Mouse (Mus musculus): Measurements from ENCODE around the gene Bsdc1. TPM values are rescaled to one million over a fixed set of nuclear protein-coding genes. Genes with fewer than 3 reads are reported as not detected.

Gene Bsdc1
- polyA plus RNA-seq, 1 experiment from 2014 or later: 35.4 TPM

- H3K36me3 ChIP-seq (ENCODE audit: control insufficient read depth, insufficient read depth, low read length): no peaks in the 10 kb centered on the region
- 44% methylated on average over 6 of the region's 6 CpGs for WGBS
- ATAC-seq: no peak
These were observed 35.2 kb downstream of the Bsdc1 start for GRCm38 (mm10) chr4:129496631-129497030.

GRCm38 (mm10) chr4:129498941-129499340 lies 37.6 kb downstream of the Bsdc1 start:
- 80% methylated on average over 3 of the region's 3 CpGs for WGBS

More at GRCm38 (mm10) chr4:129496631-129497030, 35.2 kb downstream of the Bsdc1 start:
- Histone ChIP-seq H3K4me3 (ENCODE audit: low read depth, low read length) (peak overlapping the region; percentile 9; the same call in 1 of the 2 replicates), H3K9me3 (replicated peaks; ENCODE audit: control insufficient read depth, low read length) (no peaks in the 10 kb centered on the region), H3K27me3 (replicated peaks; ENCODE audit: control insufficient read depth, insufficient read depth, low read length) (peaks cover 4% of the 10 kb centered on the region), H3K4me1 (ENCODE audit: control insufficient read depth, insufficient read depth, low read length) (peaks cover 13% of the 10 kb centered on the region), H3K9ac (ENCODE audit: low read length) (peak overlapping the region; percentile 43; the same call in 1 of the 2 replicates), H3K27ac (ENCODE audit: low read depth, low read length) (peak overlapping the region; percentile 80), H3K4me2 (ENCODE audit: low read length) (peak overlapping the region; percentile 33)
- DNase-seq (ENCODE audit: low spot score): no peak

GRCm38 (mm10) chr4:129500017-129500416 lies 38.6 kb downstream of the Bsdc1 start:
- H3K9ac ChIP-seq (ENCODE audit: low read length): no peak overlapping the region
- H3K27ac ChIP-seq (ENCODE audit: low read depth, low read length): peak overlapping the region; percentile 41; the same call in 1 of the 2 replicates

More at GRCm38 (mm10) chr4:129498941-129499340, 37.6 kb downstream of the Bsdc1 start:
- DNase-seq (ENCODE audit: low spot score): no peak
- no peak overlapping the region for H3K27ac ChIP-seq (ENCODE audit: low read depth, low read length)
- H3K4me1 ChIP-seq (ENCODE audit: control insufficient read depth, insufficient read depth, low read length): peaks cover 13% of the 10 kb centered on the region
- H3K36me3 ChIP-seq (ENCODE audit: control insufficient read depth, insufficient read depth, low read length): no peaks in the 10 kb centered on the region
- H3K27me3 ChIP-seq (replicated peaks; ENCODE audit: control insufficient read depth, insufficient read depth, low read length): no peaks in the 10 kb centered on the region
- H3K9me3 ChIP-seq (replicated peaks; ENCODE audit: control insufficient read depth, low read length): no peaks in the 10 kb centered on the region
- H3K4me3 ChIP-seq (ENCODE audit: low read depth, low read length): no peak overlapping the region
- H3K4me2 ChIP-seq (ENCODE audit: low read length): no peak overlapping the region
- ATAC-seq: no peak
- H3K9ac ChIP-seq (ENCODE audit: low read length): no peak overlapping the region

GRCm38 (mm10) chr4:129500607-129501566 lies 39.5 kb downstream of the Bsdc1 start:
- DNase-seq (ENCODE audit: low spot score) (peak; percentile 81), ATAC-seq (peak; percentile 89)
- Histone ChIP-seq H3K9me3 (replicated peaks; ENCODE audit: control insufficient read depth, low read length) (no peaks in the 10 kb centered on the region), H3K4me2 (ENCODE audit: low read length) (peak overlapping the region; percentile 75), H3K27ac (ENCODE audit: low read depth, low read length) (peak overlapping the region; percentile 41; the same call in 1 of the 2 replicates), H3K36me3 (ENCODE audit: control insufficient read depth, insufficient read depth, low read length) (no peaks in the 10 kb centered on the region), H3K4me3 (ENCODE audit: low read depth, low read length) (peak overlapping the region; percentile 54), H3K27me3 (replicated peaks; ENCODE audit: control insufficient read depth, insufficient read depth, low read length) (no peaks in the 10 kb centered on the region), H3K4me1 (ENCODE audit: control insufficient read depth, insufficient read depth, low read length) (peaks cover 9% of the 10 kb centered on the region), H3K9ac (ENCODE audit: low read length) (peak overlapping the region; percentile 63)
- 2% methylated on average over 40 of the region's 49 CpGs for WGBS

More at GRCm38 (mm10) chr4:129500017-129500416, 38.6 kb downstream of the Bsdc1 start:
- Histone ChIP-seq H3K27me3 (replicated peaks; ENCODE audit: control insufficient read depth, insufficient read depth, low read length) (no peaks in the 10 kb centered on the region), H3K4me3 (ENCODE audit: low read depth, low read length) (0 out of 2 replicates have a peak overlapping the region, but pooled peaks have one; percentile 54), H3K9me3 (replicated peaks; ENCODE audit: control insufficient read depth, low read length) (no peaks in the 10 kb centered on the region), H3K4me2 (ENCODE audit: low read length) (peak overlapping the region; percentile 75), H3K36me3 (ENCODE audit: control insufficient read depth, insufficient read depth, low read length) (no peaks in the 10 kb centered on the region), H3K4me1 (ENCODE audit: control insufficient read depth, insufficient read depth, low read length) (peaks cover 13% of the 10 kb centered on the region)
- 0 out of 2 replicates have a peak, but pooled peaks have one; percentile 4 for ATAC-seq
- DNase-seq (ENCODE audit: low spot score): no peak
- WGBS: 80% methylated on average over 8 of the region's 8 CpGs

- Histone ChIP-seq H3K4me1 (ENCODE audit: control insufficient read depth, insufficient read depth, low read length) (no peaks in the 10 kb centered on the region), H3K4me3 (ENCODE audit: low read depth, low read length) (no peak overlapping the region), H3K27ac (ENCODE audit: low read depth, low read length) (no peak overlapping the region), H3K27me3 (replicated peaks; ENCODE audit: control insufficient read depth, insufficient read depth, low read length) (no peaks in the 10 kb centered on the region), H3K4me2 (ENCODE audit: low read length) (no peak overlapping the region), H3K9me3 (replicated peaks; ENCODE audit: control insufficient read depth, low read length) (no peaks in the 10 kb centered on the region), H3K9ac (ENCODE audit: low read length) (no peak overlapping the region), H3K36me3 (ENCODE audit: control insufficient read depth, insufficient read depth, low read length) (no peaks in the 10 kb centered on the region)
- DNase-seq (ENCODE audit: low spot score): no peak
- no peak for ATAC-seq
- 80% methylated on average over 9 of the region's 9 CpGs for WGBS
These were observed 41.0 kb downstream of the Bsdc1 start for GRCm38 (mm10) chr4:129502327-129502888.

GRCm38 (mm10) chr4:129502901-129503444 lies 41.6 kb downstream of the Bsdc1 start:
- H3K27me3 ChIP-seq (replicated peaks; ENCODE audit: control insufficient read depth, insufficient read depth, low read length): no peaks in the 10 kb centered on the region
- no peaks in the 10 kb centered on the region for H3K36me3 ChIP-seq (ENCODE audit: control insufficient read depth, insufficient read depth, low read length)
- H3K9me3 ChIP-seq (replicated peaks; ENCODE audit: control insufficient read depth, low read length): no peaks in the 10 kb centered on the region
- H3K27ac ChIP-seq (ENCODE audit: low read depth, low read length): no peak overlapping the region
- WGBS: 81% methylated on average over 11 of the region's 11 CpGs
- no peaks in the 10 kb centered on the region for H3K4me1 ChIP-seq (ENCODE audit: control insufficient read depth, insufficient read depth, low read length)
- H3K9ac ChIP-seq (ENCODE audit: low read length): no peak overlapping the region
- no peak overlapping the region for H3K4me2 ChIP-seq (ENCODE audit: low read length)
- ATAC-seq (no peak), DNase-seq (ENCODE audit: low spot score) (no peak)
- no peak overlapping the region for H3K4me3 ChIP-seq (ENCODE audit: low read depth, low read length)

- 84% methylated on average over 3 of the region's 3 CpGs for WGBS
- DNase-seq (ENCODE audit: low spot score) (no peak), ATAC-seq (no peak)
- Histone ChIP-seq H3K27me3 (replicated peaks; ENCODE audit: control insufficient read depth, insufficient read depth, low read length) (no peaks in the 10 kb centered on the region), H3K4me1 (ENCODE audit: control insufficient read depth, insufficient read depth, low read length) (peaks cover 4% of the 10 kb centered on the region; the same call in 1 of the 2 replicates), H3K9ac (ENCODE audit: low read length) (no peak overlapping the region), H3K36me3 (ENCODE audit: control insufficient read depth, insufficient read depth, low read length) (no peaks in the 10 kb centered on the region), H3K9me3 (replicated peaks; ENCODE audit: control insufficient read depth, low read length) (no peaks in the 10 kb centered on the region), H3K4me2 (ENCODE audit: low read length) (no peak overlapping the region), H3K27ac (ENCODE audit: low read depth, low read length) (no peak overlapping the region), H3K4me3 (ENCODE audit: low read depth, low read length) (no peak overlapping the region)
These were observed 44.1 kb downstream of the Bsdc1 start for GRCm38 (mm10) chr4:129505511-129505910.

GRCm38 (mm10) chr4:129507434-129508236 lies 46.3 kb downstream of the Bsdc1 start:
- Histone ChIP-seq H3K4me3 (ENCODE audit: low read depth, low read length) (no peak overlapping the region), H3K9ac (ENCODE audit: low read length) (no peak overlapping the region), H3K4me2 (ENCODE audit: low read length) (no peak overlapping the region), H3K36me3 (ENCODE audit: control insufficient read depth, insufficient read depth, low read length) (no peaks in the 10 kb centered on the region), H3K4me1 (ENCODE audit: control insufficient read depth, insufficient read depth, low read length) (peaks cover 10% of the 10 kb centered on the region; the same call in 1 of the 2 replicates), H3K27ac (ENCODE audit: low read depth, low read length) (no peak overlapping the region), H3K9me3 (replicated peaks; ENCODE audit: control insufficient read depth, low read length) (no peaks in the 10 kb centered on the region), H3K27me3 (replicated peaks; ENCODE audit: control insufficient read depth, insufficient read depth, low read length) (no peaks in the 10 kb centered on the region)
- ATAC-seq (no peak), DNase-seq (ENCODE audit: low spot score) (no peak)
- WGBS: 71% methylated on average over 9 of the region's 10 CpGs

Data from forebrain, embryonic 14.5 days (tissue).